Mouse (Mus musculus): ENCODE results near the gene Tex30.
A peak's percentile ranks its signal among the peaks of the same experiment; 100 is the strongest.

Gene Tex30

DNA sequence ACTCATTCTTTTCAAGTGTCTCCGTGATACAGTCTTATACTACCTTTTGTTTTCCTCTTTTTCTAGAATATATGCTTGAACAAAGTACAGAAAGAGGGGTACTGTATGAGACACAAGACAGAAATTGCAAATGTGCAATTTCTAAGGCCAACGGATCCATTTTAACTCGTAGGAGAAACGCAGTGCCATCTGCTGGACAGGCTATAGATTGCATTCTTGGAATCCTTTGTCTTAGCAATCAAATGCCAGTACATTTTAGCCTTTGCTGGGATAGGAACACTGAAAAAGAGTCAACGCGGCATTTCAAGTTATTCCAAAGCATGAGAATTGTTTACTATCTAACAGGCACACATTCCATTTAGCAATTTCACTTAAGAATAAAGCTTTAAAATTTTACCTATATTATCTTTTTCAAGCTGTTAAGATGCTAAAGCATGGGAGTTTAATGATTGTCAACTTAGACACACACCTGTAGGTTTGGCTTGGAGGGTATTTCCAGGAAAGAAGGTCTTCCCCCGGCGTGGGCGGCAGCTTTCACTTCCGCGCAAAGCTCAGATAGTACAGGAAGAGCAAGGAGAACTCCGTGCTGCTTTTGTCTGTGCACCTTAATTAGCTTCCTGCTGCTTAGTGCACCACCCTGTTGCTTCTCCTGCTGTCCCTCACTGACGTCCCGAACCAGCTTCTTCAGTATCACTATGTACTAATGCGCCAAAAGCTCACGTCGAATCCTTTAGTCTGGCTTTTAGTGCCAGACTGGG lies 60.3 kb downstream of the Tex30 start:
- DNase-seq = peak; percentile 18

Measured in right cerebral cortex, adult 18-20 months (tissue).